Mouse (Mus musculus): Measurements from ENCODE around the gene Pim1.
"Not testable (repeated sequence)": the region's sequence is repeated elsewhere in the genome, so short reads cannot be mapped to it uniquely, and the experiment has no call there.

Pim1 gene

DNA sequence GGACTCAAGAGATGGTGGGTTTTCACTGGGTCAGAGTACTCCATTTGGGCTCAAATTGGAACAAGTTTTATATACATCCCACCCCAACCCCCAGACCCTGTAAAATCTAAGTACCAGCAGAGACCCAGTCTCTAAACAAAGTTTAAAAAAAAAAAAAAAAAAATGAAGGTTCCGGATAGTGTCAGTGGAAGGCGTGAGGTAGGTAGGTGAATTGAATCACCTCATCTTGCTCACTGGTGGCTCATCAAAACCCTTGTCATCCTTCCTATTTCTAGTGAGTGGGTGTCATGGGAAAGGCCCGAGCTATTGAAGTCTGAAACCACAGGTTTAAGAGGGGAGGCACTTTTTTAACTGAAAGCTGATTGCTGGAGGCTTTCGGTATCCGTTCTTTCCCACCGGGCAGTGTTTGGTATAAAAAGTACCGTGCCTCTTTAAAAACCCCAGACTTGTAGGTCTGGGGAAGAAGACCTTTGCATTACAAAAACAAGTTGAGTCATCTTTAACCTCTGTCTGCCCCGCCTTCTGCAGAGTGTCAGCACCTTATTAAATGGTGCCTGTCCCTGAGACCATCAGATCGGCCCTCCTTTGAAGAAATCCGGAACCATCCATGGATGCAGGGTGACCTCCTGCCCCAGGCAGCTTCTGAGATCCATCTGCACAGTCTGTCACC is 3.6 kb downstream of the Pim1 start:
- peak; percentile 82 for DNase-seq (ENCODE audit: low spot score)

DNA sequence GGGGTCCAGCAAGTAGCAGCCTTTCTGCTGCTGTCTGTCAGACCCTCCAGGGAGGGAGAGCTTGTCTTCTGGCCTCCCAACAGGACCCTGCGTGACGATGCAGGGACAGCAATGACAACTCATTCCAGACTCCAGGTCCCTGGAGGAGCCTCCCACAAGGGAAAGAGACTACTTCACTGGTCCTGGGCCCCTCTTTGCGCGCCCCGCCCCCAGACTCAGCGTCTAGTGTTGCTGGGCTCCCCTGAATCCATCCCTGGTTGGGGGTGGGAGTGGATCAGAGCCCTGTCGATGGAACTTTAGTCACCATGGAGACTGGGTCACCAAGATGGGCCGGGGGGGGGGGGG is 4.2 kb downstream of the Pim1 start:
- DNase-seq (ENCODE audit: low spot score): no peak

DNA sequence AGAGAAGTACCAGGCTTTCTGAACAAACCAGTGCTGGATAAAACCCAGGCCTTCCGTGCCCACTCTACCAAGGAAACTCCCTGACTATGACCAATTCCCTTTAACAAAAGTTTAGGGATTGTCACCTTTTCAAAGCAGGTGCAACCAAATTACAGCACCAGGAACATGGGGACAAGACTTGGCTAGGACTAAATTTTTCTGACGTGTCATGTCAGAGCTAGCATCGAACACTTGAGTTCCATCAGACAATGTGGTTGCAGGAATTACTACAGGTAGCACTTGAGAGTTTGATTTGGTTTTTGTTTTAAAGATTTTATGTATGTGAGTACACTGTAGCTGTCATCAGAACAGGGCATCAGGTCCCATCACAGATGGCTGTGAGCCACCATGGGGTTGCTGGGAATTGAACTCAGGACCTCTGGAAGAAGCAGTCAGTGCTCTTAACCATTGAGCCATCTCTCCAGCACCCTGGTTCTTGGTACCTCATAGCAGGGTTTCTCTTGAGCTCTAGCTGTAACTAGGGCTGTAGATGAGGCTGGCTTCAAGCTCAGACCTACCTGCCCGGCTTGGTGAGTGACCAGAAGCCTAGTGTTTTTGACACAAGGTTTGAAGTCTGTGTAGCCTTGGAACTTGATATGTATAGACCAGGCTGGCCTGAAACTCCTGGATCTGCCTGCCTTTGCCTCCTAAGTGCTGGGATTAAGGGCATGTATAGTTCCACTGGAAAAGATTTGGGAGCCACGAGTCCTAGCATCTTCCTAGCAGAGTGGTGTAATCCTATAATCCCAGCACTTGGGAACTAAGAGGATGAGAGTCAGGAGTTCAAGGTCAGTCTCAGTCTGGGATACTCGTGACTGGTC is 5.9 kb downstream of the Pim1 start:
- no peak for DNase-seq (ENCODE audit: low spot score)

DNA sequence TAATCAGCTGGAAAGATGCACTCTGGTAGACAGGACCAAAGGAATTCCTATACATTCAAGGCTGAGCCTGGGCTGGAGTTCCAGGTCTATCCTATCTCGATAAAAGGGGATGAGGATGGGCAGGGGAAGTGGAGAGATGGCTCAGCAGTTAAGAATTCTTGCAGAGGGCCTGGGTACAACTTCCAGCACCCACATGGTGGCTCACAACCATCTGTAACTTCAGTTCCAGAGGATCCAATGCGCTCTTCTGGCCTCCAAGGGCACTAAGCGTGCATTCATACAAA is 6.5 kb downstream of the Pim1 start:
- DNase-seq (ENCODE audit: low spot score): no peak

DNA sequence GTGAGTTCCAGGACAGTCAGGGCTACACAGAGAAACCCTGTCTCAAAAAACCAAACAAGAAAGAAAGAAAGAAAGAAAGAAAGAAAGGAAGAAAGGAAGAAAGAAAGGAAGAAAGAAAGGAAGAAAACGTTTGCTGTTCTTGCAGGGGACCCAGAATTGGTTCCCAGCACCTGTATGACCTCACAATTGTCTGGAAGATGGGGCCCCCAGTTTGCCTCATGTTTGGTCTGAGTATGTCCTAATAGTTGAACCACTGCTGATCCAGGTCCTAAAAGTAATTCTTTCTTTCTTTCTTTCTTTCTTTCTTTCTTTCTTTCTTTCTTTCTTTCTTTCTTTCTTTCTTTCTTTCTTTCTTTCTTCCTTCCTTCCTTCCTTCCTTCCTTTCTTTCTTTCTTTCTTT is 6.9 kb downstream of the Pim1 start:
- DNase-seq (ENCODE audit: low spot score): not testable (repeated sequence)

DNA sequence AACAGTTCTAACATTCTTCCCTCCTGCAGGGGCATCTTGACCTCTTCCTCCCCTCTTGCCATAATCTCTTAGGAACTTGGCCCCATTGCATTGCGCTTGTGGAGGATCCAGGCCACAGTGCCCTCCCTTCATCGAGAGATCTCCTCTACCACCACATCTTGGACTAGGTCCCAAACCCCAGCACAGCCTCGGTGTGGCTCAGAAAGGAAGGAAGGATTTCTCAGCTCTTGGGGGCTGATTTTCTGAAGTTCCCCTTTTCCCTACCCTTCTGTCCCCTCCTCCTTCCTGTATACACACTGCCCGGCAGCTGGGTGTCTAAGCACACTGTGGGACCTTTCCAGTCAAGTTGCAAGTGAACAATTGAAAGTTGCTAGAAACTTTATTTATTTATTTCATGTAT is 7.5 kb downstream of the Pim1 start:
- DNase-seq (ENCODE audit: low spot score): no peak

DNA sequence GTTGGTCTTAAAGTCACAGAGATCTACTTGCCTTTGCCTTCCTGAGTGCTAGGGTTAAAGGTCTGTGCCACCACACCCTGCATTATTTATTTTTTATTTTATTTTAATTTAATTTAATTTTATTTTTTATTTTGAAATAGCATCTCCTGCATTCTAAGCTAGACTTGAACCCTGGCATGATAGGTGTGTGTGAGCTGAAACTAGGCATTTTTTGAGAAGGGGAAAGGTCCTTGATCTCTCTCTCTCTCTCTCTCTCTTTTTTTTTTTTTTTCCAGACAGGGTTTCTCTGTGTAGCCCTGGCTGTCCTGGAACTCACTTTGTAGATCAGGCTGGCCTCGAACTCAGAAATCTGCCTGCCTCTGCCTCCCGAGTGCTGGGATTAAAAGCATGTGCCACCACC is 8.4 kb downstream of the Pim1 start:
- not testable (repeated sequence) for DNase-seq (ENCODE audit: low spot score)

DNA sequence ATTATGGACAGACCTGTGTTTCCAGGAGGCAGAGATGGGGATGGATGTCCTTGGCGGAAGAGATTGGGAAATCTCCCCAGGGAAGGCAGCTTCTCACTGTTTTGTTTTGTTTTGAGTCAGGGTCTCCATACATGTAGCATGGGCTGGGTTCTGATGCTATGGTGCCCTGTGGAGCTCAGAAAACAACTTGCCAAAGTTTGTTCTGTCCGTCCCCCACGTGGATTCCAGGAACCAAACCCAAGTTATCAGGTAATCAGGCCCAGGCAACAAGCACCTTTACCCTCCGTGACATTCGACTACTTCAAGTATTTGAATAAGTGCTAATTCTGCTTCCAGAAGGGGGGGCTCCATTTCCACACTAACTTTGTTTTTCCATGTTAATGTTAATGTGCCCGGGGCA is 9.0 kb downstream of the Pim1 start:
- no peak for DNase-seq (ENCODE audit: low spot score)

DNA sequence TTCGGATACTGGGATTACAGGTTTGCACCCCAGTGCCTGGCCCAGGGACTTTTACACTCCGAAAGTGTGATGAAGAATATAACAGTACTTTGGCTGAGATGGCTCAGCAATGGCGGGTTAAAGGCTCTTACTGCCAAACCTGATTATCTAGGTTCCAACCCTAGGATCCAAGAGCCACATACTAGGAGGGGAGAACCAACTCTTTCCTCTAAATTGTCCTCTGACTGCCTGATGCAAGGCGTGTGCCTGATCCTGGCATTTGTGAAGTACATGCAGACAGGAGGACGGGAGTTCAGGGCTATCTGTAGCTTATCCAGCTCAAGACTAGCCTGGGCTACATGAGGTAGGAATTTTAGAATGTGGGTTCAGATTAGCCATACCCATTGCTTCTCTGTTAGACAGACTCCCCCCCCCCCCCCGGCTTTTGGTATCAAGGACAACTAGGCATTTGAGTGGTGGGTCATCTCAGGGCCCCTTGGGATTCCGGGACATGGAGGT is 9.7 kb downstream of the Pim1 start:
- DNase-seq (ENCODE audit: low spot score): no peak

DNA sequence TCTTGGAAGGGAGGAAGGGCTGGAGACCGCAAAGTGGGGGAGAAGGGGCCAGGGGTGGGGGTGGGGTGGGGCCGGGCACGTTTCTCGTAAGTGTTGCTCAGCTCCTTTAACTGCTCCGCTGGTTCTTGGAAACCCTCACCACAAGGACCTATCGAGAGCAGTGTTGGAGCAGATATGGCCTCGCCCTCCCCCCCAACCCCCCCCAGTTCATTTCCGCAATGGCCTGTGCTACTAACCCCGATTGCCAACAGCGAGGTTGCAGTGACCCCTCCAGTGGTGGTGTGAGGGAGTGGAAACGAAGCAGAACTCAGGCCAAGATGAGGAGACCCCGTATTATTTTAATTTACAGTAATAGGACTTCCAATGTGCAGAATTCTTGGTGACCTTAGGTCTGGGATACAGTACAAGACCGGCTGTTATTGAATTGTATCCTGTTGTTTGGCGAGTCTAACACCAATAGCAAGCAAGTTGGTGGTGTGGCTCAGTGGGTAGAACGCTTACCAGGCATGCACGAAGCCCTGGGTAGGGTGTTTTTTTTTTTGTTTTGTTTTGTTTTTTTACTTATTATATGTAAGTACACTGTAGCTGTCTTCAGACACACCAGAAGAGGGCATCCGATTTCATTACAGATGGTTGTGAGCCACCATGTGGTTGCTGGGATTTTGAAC is 10.4 kb downstream of the Pim1 start:
- DNase-seq (ENCODE audit: low spot score): no peak

DNA sequence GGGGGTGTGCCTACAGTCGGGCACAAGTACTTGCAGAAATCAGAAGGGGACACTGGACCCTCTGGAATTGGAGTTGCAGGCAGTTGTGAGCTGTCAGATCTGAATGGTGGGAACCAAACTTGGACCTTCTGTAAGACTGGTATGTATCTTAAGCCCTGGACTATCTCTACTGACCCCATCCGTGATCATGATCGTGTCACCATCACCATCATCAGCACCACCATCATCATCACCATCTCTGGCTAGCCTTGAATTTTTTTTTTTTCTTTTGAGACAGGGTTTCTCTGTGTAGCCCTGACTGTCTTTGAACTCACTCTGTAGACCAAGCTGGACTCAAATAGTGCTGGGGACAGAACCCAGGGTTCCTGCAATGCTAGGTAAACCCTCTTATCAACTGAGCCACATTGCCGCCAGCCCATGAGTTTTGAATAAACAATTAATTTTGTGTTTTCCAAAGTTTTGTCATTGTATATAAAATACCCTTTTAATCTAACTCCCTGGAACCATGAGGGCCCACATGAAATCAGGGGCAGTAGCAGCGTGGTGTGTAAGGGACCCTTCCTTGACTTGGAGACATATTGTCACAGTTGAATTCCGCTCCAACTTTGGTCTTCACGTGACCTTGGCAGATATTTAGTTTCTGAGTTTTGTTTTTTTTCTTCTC is 11.6 kb downstream of the Pim1 start:
- DNase-seq (ENCODE audit: low spot score): no peak

DNA sequence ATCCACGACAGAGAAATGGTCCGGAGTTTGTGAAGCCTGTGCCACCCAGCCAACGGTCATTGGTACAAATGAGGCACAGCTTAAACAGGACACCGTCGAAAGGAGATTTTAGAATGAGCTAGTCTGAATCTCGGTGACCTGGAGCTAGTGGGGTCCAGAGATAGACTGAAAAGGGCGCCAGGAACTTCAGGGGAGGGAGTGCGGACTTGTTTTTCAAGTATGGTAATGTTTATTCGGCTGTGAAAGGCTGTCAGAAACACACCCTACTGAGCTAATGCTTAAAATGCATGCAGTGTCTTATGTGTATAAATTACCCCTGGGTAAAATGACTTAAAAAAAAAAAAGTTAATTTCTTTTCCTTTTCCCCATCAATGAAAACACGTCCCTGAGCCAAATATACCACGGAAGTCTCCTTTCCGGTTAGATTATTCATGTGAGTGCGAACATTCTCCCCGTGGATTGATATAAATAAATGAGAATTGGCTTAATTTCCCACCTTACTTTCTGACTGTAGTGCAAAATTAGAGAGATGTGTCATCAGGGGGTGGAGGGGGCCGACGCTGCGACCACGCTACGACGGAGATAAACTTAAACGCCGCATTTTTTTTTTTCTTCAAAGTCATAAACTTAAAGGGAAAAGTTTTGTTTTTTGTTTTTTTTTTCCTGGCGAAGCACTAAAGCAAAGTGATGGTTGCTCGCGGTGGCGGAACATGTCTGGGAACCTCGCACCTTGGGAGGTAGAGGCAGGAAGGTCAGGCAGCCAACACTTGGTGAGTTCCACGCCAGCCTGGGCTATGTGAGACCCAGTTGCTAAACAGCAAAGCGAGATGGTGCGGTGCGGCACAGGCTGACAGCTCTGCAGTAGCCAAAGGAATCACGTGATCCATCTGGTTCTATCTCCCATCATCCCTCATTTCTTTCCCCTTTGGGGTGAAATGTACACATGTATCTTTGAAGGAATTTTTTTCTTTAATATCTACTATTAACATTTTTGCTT is 12.4 kb downstream of the Pim1 start:
- no peak for DNase-seq (ENCODE audit: low spot score)

DNA sequence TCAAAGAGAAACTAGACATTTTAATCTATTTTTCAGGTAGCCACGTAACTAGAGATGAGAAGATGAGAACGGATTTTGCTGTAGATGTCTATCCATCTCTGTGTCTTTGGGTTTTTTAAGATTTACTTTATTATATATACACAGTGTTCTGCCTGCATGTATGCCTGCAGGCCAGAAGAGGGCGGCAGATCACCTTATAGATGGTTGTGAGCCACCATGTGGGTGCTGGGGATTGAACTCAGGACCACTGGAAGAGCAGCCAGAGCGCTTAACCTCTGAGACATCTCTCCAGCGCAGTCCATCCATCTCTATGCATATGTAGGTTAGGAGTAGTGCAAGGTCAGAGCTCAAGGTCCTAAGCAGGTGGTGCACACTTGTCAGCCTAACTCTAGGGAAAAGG is 13.1 kb downstream of the Pim1 start:
- DNase-seq (ENCODE audit: low spot score): no peak

DNA sequence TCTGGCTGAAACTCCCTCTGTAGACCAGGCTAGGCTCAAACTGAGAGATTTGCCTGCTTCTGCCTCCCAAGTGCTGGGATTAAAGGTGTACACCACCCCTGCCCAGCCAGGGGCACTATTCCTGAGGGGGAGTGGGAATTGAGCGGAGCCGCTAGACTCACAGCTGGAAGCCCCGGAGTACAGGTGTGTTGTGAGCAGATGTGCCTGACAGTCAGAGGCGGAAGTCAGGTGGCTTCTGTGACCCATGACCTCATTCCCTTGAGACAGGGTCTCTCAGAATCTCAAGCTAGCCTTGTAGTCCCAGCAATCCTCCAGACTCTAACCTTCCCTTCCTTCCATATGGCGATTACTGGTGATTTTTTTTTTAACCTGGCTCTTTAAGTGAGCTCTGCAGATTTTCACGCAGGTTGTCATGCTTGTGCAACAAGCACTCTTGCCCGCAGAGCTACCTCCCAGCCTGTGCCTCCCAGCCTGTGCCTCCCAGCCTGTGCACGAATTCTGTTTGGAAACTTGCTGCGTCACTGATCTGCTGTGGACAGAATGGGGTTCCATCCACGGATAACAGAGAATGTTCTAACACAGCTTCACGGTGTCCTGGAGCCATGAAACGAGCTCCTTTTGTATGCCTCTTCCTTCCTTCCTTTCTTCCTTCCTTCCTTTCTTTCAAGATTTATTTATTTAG is 18.5 kb downstream of the Pim1 start:
- DNase-seq (ENCODE audit: low spot score): no peak

DNA sequence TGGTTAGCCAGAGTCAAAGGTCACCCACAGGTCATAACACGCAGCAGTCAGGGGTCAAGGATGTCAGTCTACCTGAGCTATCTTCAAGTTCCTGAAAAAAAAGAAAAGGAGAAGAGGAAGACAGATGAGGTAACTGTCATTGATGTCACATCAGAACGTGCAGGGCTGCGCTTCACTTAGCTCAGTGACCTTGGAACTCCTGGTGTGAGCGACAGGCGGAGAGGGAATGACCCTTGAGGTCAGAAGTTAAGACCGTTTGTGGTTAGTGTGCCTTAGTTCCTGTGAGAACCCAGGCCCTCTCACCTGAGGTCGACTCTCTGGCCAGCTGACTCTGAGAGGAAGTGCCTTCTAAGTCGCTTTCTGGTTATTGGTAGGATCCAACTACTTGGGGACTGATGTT is 20.1 kb downstream of the Pim1 start:
- no peak for DNase-seq (ENCODE audit: low spot score)

DNA sequence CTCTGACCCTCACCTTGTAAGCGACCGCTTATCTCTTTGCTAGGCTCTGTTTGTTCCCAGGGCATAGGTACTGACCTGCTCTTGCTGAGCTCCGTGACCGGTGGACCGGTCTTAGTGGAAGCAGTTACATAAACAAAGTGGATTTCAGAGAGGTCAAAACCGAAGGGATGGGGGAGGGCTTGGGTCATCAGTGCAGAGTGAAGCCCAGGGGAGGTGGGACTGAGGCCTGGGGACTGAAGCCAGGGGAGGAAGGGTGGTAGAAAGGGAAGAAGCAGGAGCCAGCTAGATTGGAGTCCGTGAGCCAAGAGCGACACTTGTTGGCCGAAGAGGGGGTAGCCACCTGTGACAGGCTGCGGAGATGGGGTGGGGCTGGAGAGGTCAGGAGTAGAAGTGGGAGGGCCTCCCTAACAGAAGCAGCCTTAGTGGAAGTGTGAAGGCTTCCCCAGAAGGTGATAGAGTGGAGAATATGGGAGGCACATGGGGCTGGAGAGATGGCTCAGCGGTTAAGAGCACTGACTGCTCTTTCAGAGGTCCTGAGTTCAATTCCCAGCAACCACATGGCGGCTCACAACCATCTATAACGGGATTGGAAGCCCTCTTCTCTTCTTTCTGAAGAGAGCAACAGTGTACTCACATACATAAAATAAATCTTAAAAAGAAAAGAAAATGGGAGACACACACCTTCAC is 22.6 kb downstream of the Pim1 start:
- peak; percentile 74 for DNase-seq (ENCODE audit: low spot score)

DNA sequence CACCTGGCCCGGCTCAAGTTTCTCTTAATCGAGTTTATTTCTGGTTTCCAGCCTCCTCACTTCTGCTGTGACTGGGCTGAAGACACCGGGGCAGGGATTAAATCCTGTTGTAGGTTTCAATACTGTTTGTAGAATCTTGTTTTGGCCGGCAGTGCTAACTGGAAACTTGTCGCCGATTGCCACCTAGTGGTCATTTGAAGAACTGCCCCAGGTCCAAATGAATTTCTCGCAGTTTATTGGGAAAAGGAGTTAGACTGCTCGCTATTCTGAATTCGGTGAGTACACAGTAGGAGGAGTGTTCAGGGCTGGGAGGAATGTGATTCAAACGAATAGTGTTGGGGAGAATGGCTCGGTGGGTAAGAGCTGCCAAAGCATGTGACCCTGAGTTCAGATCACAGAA is 23.9 kb downstream of the Pim1 start:
- DNase-seq (ENCODE audit: low spot score): peak; percentile 78

DNA sequence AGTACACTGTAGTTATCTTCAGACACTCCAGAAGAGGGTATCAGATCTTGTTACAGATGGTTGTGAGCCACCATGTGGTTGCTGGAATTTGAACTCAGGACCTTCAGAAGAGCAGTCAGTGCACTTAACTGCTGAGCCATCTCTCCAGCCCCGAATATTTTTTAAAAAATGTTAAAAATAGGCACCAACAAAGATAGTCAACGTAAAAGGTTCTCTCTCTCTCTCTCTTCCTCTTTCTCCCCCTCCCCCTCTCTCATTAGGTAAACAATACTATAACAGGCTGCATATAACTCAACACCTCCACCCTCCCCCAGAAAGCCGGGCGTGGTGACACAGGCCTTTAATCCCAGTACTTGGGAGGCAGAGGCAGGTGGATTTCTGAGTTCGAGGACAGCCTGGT is 28.1 kb downstream of the Pim1 start:
- not testable (repeated sequence) for DNase-seq (ENCODE audit: low spot score)

DNA sequence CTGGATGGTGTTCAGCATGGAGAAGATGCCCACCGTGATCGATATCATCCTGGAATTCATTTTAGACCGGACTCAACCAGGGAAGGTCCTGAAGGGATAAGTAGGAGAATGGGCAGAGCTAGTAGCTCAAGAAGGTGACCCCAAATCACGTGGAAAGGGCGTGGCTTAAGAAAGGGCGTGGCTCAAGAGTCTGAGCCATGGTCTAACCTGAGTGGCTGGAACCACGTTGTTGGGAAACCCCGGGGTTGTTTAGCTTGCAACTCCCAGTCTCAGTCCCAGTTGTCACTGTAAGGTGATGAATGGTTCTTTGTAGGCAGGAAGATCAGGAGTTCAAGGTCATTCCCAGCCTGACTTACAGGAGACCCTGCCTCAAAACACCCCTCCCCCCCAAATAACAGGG is 29.2 kb downstream of the Pim1 start:
- no peak for DNase-seq (ENCODE audit: low spot score)

DNA sequence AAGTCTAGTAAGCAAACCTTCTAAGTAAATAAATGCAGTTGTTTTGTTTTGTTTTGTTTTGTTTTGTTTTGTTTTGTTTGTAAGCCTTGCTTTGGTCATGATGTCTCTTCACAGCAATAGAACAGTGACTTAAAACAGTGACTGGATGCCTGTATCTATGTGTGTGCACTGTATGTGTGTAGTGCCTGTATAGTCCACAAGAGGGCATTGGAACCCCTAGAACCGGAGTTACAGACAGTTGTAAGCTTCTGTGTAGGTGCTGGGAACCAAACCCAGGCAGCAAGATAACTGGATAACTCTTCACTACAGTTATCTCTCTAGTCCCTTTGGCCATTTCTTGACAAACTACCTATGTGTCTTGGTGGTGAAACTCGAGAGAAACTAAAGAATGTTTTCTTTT is 35.1 kb downstream of the Pim1 start:
- no peak for DNase-seq (ENCODE audit: low spot score)
